Mouse (Mus musculus) layer of hippocampus, postnatal 14 days (tissue): ENCODE data around the gene Ttc26. TPM values are rescaled to one million over a fixed set of nuclear protein-coding genes. Genes with fewer than 3 reads are reported as not detected.

Source experiments
- DNase-seq, 2 experiments: peaks; one replicate each; pipeline ENCODE4 v3.0.0; 2021 to 2022; ENCODE audit warnings: low spot score in 2 of 2, mixed read lengths in 1 of 2
- long read RNA-seq, 2 experiments: library from polyadenylated mRNA; stranded (forward); transcript quantifications; one replicate each; pipeline ENCODE4 v2.0.0; 2021
- total RNA-seq, 2 experiments: library from RNA; stranded (reverse); gene quantifications; 2 replicates each; pipeline ENCODE4 v1.2.3; 2021

The Ttc26 gene
- 1 to 10 TPM; 8.8 to 9.8 TPM for total RNA-seq
- long read RNA-seq, experiment 1, full-length matches to known transcripts, result 2 of 4 reads
- long read RNA-seq, experiment 1, partial matches to known transcripts, result 1 of 4 reads
- long read RNA-seq, experiment 1, other reads (novel, unspliced or antisense), result 1 of 4 reads
- long read RNA-seq, experiment 2, full-length matches to known transcripts, result 5 of 6 reads
- long read RNA-seq, experiment 2, partial matches to known transcripts, result 0 of 6 reads
- long read RNA-seq, experiment 2, other reads (novel, unspliced or antisense), result 1 of 6 reads

DNA sequence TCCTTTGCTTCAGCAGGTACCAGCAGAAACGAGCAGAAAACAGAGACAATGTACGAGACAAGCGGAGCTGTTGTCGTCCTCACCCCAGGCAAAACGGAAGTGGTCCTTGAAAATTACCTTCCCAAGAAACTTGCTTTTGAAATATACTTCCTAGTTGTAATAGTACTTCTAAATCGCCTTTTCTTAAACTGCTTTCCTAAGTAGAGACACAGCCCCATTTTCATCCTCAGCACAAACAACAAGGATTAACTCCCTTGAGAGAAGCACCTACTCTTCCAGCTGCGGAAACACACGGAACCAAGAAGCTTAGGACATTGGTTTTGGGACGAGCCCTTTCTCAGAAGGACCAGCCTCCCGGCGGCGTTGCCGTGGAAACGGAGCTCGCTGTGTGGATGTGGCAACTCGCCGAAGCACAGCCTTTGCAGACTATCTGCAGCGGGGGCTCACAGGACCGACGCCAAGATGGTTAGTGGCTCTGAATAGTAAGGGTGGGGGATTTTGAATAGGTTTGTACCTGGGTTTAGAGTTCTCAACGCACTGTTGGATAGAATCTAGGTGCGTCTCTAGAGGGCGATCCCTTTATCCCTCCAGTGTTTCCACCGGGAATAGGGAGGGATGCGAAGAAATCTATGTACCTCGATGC, at the start of gene Ttc26:
TSS of gene Ttc26 (plus strand) at position 341 of the 643 bp plus-strand sequence.
- DNase-seq, result peak; percentile 88 to 91

DNA sequence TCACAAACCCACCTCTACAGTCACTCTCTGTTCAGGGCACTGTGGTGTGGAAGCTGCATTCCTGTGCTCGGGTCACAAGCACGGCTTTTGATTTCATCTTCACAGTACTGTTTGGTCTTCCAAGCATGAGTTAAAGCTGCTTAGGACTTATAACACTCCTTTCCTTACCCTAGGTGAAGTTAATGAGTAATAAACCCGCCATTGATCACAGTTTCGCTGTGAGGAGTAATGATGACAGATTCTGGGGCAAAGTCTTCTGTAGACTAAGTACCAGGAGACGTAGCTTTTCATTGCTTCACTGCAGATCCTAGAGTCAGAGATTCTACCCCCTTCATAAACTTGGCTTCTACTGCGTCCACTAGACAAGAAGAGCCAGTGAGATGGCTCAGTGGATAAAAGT, 46.0 kb upstream of the Ttc26 start:
- no peak for DNase-seq

DNA sequence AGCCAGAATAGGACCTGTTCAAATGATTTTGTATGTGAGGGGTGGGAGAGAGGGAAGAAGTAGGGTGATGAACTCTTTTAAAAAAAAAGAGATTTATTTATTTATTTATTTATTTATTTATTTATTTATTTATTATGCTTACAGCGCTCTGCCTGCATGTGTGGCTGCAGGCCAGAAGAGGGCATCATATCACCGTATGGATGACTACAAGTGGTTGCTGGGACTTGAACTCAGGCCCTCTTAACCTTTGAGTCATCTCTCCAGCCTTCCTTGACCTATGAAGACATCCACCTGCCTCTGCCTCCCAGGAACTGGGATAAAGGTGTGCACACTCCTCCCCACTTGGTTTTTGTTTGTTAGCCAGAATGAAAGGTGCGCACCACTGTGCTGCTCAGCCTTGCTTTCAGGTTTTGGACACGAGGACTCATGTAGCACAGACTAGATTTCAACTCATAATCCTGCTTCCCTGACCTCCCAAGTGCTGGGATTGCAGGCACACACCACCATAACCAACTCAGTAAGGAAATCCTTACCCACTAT, 44.0 kb upstream of the Ttc26 start:
- no peak for DNase-seq

DNA sequence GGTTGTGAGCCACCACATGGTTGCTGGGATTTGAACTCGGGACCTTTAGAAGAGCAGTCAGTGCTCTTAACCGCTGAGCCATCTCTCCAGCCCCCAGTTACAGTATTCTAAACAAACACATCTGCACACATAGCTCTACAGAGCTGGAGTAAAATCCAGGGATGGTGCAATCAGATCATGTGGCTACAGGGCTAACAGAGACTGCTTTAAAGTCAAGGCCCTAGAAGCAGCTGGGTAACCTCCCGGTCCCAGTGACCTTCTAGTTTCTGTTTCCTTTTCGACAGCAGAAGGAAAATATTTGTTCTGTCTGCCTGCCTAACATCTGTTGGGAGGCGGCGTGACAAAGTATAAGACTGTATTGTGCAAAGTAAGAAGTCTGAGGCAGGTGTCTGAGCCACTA, 43.3 kb upstream of the Ttc26 start:
- DNase-seq, result no peak

DNA sequence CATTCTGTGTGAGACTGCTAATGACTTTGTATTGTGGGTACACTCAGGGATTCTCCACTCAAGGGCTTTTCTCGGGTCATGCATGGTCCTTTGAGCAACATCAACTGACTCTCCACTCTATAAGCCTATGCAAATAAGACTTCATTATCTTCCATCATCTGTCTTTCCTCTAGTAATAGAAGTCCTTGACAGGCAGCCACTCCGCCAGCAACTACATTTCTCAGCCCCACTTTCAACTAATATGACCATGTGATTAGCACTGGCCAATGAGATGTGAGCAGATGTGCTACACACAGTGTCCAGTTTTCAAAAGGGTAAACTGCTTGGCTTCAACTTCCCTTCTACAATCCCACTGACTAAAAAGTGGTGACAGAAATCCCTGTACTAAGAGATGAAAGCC, 42.2 kb upstream of the Ttc26 start:
- no peak for DNase-seq

DNA sequence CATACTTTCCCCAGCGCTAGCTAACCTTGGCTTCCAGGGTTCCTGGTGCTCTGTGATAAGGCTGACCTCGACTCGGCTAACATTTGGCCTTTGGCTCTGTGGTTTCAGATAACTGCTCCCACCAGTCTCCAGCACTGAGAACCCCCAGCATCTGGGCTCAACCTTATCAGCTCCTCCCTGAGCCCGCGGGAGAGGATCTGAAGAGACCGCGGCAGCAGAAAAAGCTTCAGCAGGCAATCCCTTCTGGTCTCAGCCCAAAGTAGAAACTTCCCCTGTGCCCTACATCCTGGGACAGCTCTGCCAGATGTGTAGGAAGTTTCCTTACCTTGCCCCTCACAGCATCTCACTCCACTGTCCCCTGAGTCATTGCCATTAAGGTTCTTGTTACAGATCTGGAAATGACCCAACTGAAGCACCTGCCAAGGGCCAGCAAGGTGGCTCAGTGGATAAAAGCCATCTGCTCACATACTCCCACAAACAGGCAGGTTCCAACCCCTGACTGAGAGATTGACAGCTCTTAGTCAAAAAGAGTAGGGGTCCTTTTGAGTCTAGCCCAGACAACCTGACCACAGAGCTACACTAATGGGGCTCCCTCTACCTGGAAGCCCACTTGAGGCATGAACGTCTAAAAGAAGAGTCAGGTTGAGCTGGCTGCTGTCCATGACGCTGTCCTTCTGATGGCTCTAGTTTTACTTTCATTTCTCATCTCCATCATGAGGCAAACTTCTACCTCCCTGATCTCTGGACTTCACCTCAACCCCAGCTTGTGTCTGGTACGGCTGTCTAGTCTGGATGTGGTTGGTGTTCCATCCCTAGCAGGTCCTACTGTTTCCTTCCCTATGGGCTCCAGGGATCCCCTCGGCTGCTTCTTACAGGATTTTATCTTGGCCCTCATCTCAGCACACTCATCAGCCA, 39.3 kb upstream of the Ttc26 start:
- DNase-seq, result no peak

DNA sequence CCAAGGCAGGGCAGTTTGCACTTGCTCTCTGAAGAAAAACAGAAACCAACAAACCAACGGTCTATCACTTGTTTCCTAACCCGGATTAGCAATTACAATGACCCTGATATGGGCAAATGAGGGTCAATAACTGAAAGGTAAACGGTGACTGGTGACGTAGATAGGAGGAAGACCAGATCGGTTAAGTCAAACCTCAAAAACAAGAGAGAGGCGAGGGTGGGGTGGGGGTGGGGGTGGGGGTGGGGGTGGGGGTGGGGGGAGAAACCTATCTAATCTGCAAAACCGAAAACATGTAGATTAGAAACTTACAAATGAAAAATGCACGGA, 38.6 kb upstream of the Ttc26 start:
- DNase-seq, result no peak

DNA sequence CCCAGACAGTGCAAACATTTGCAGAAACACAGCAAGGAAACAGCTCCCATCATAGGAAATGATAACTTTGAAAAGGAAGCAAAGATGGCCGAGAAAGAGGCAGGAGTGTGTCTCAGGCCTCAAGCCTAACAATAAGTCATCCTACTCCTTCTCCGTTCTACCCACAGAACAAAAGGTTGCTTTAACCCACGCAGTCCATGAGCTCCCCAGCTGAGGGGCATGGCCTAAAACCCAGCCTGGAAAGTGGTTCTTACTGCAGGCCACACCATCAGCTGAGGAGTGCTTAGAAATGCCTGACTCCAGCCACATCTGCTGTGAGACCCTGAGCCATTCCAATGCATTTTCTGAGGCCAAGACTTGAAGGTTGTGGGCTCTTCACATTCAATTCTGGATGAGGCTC, 37.7 kb upstream of the Ttc26 start:
- no peak for DNase-seq

DNA sequence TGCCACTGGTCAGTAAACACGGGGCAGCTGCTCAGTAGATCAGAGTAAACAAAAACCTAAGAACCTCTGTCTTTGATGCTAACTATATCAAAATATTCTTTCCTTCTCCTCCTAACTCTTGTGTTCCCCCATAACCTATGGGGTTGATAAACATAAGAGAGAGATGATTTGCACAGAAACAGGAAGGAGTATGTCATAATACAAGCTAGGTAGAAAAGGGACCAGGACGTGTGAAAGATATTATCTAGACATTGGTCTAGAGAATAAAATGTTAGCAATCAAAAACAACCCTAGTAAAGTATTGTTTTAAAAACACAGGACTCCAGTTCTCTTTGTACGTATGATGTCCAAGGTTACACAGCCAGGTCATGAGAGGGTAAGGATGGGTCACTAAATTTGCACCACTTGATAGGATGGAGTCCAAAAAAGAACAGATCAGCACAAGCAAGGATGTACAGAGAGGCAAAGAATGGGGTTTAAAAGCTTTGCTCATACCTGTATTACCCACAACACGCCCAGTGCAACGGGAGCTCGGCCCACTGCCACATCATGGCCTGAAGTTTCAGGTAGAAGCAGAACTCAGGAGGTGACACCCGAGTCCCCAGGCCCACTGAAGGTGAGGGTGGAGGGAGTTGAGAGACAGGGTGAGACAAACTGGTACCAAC, 37.1 kb upstream of the Ttc26 start:
- no peak for DNase-seq

DNA sequence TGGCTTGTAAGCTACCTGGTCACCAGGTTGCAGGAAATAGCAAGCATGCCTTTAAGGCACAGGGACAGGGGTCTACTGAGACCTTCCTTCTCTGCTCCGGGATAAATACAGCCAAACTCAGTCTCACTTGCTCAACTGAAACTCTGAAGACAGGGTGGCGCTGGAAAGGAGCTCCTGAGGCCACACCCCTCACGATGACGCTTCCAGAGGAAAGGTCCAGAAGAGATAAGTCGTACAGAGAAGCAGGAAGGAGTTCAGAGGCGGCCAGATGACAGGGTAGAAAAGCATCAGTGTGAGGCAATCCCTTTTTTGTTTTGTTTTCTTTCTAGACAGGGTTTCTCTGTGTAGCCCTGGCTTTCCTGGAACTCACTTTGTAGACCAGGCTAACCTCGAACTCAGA, 35.5 kb upstream of the Ttc26 start:
- no peak for DNase-seq

DNA sequence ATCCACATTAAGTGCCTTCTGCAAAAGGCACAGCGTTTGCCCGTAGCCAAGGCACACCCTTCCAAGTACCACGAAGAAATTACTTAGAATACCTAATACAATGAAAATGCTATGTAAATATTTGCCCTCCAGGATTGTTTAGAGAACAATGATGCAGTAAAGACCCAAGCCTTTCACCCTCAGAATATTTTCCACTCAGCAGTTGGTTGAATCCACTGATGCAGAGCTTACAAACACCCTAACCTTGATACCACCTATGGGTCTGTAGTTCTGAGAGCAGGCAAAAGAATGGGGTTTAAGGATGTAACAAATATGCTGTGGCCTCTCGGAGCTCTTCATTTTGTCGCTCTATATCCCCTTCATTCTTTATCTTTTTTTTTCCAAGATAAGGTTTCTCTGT, 33.4 kb upstream of the Ttc26 start:
- no peak for DNase-seq

DNA sequence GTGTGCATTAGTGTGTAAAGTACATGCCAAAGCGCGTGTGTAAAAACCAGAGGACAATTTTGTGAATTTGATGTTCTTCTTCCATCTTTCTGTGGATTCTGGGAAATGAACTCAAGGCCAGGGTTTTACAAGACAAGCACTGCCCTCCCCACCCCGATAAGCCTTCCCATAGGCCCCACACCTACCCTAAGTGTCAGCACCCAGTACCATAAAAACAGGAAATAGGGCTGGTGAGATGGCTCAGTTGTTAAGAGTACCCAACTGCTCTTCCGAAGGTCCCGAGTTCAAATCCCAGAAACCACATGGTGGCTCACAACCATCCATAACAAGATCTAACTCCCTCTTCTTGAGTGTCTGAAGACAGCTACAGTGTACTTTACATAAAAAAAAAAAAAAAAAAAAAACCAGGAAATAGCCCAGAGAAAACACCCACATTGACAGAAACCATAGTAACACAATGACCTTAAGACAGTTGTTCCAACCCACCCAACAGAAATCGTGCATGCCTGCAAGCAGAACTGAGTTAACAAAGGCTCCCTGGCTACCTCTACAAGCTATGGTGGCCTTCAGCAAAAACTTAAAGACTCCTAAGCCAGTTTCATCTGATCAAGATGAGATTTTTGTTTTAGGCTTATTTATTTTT, 32.3 kb upstream of the Ttc26 start:
- no peak for DNase-seq

DNA sequence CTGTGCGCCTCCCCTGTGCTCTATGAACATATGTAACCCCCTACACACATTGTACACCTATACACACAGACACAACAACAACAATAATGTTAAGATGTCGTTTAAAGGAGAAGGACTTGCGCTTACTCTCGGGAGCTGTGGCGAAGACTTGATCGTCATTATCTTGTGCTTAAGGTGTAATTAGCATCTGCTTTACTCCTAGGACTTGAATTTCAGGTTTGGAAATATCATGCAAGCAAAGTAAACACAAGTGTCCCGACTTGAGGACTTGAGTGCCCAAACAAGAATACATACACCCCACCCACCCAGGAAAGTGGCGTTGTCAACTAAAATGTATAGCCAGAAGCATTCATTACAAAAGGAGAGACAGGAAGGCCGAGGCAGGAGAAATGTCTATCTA, 31.5 kb upstream of the Ttc26 start:
- no peak for DNase-seq

DNA sequence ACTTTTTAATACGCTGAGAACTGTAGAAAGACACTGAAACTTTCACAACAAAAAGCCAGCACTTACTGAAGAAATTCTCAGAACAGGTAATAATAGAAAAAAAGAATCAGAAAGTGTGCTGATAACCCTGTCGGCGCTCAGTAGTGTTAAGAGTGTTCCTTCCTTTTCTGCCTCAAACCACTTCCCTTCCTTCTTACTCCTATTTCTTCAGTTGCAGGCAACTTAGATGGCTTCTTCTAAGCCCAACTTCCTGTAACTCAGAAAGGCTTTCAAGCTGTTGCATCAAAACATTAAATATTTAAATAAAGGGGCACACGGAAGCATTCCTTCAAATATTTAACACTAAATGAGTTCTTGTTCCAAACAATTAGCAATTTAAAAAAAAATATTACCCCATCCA, 29.3 kb upstream of the Ttc26 start:
- no peak for DNase-seq

DNA sequence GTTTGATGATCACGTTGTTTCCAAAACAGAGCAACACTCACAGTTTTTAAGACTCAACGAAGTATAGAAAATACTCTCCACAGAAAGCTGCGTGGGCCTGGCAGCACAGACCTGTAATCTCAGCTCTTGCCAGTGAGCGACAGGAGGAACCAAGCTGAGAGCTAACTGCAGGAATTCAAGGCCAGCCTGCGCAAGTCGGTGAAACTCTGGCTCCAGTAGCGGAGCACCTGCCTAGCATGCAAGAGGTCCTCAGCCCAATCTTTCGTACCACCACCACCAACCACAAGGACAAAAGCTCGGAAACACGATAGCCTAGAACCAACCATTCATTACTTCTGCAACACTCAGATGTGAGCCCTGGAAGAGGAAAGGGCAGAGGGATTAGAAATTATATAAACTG, 28.8 kb upstream of the Ttc26 start:
- no peak for DNase-seq

DNA sequence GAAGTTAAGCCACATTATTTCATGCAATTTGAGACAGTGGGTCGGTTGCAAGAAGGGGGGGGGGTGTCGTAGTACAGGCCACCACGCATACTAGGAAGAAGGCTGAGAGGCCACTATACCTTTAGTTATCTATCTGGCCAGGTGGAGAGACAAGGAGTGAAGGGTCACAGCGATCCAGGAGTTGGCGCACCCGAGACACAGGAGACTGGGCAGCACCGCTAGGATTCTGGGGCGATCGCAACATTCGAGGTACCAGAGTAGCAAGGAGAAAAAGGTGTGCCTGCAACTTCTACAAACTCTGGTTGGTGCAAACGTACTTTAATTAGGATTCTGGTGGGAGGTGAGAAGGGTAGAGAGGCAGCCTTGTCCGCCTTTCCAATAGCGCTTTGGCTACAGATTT, 28.1 kb upstream of the Ttc26 start:
- no peak for DNase-seq

DNA sequence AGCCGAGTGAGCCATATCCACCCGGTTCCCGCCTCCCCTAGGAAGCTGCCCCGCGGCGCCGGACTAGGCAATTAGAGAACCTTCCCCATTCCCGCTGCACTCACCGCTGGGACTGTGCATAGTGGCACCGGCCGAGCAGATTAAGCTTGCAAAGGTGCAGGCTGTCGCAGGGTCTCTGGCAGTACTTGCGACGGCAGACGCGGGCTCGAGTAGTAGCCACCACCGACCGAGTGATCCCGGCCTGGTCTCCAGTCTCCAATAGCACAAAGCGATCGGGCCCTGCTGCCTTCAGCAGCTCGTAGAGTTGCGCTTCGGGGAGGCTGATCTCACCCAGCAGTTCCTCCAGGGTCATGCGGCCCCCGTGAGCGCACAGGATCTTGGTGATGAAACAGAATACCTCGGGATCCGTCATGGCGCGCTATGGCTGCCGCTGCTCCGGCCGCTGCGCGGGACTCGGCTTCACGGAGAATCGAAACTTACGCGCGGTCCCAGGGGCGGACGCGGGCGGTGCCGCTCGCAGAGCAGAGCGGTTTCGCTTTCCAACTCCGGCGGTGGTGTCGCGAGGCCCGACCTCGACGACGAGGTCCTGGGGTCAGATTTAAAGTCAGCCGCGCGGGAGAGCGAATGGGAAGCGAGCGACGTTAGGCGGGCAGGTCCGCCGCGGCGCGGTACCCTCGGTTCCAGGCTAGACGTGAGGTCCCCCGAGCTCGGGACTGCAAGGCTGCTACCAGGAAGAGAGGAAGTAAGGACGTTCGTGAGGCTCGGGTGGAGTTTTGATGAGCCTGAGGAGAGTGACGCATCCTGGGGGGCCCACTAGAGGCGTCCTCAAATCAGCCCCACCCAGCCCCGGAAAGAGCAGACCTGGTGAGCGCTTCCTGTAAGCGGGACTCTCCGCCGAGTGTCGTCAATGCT, 27.2 kb upstream of the Ttc26 start, which contains the start of gene Zc3hav1:
TSS of gene Zc3hav1 (minus strand) at position 793 of the 912 bp plus-strand sequence.
- DNase-seq, result peak; percentile 9 to 22

DNA sequence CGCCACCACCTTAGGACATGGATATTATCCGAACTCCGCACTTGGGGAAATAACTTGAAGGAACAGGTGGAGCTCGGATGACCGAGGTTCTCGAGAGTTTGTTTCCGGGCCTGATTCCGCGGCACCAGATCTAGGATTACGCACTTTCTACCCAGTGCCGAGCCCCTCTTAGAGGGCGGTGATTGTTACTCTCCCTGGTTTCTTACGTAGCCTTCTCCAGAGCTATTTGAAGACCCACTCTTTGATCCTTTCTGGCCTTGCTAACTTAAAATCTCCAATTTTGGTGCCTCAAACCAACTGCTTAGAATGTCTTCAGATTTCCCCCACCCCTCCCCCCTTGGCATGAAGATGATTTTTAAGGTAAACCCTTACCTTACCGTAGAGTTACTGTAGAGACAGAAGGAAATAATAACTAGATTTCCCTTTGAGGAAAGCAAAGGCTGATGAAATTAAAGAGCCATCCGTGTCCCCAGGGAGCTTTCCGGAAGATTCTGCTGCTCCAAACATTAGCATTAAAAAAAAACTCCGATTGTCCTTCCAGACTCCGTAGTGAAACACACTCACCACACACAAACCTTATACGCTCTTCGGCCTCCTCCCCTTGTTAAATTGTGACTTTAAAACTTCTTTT, 26.4 kb upstream of the Ttc26 start:
- DNase-seq, result no peak

DNA sequence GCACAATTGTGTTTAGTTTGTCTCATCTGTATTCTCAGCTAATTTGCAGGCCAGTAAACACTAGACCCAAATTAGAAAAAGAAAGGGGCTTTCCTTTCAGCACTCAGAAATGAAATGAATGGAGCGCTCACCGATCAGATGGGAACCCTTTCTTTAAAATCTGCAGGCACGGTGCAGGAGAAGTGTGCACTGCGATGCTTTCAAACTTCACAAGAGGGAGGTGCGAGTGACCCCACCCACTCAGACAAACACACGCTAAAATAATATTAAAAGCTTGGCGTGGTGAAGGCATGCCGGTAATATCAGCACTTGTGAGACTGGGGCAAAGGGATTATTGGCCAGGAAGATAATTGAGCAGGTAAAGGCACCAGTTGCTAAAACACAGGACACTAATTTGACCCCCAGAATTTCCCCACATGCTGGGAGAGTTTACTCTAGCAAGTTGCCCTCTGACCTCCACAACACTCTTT, 25.9 kb upstream of the Ttc26 start:
- no peak for DNase-seq
